Mouse (Mus musculus) G1E-ER4 (cell line): ENCODE results near the gene Tmem147. TPM values are rescaled to one million over a fixed set of nuclear protein-coding genes. Genes with fewer than 3 reads are reported as not detected.

Experiments used
- GATA1 ChIP-seq: IDR thresholded peaks from one replicate; pipeline ENCODE4 v1.8.0; 2012; ENCODE audit warnings: low read length, inconsistent platforms
- polyA plus RNA-seq: library from polyadenylated mRNA; stranded (reverse); fragments of >175 nt; gene quantifications from 2 replicates; pipeline ENCODE4 v1.2.3, GENCODE M21; 2012

Tmem147 gene
- polyA plus RNA-seq, 1 experiment = 197 TPM

GRCm38 (mm10) chr7:30681897-30682296, 47.4 kb downstream of the Tmem147 start:
- TF ChIP-seq GATA1 = no peak

- no peak for TF ChIP-seq GATA1
These were observed 50.9 kb downstream of the Tmem147 start for GRCm38 (mm10) chr7:30678263-30678975.

Other genes starting within 250 kb of the Tmem147 start
- gene Prodh2, start 235.9 kb downstream of the Tmem147 start, polyA plus RNA-seq = not detected in 2 replicates
- gene Arhgap33, start 194.5 kb downstream of the Tmem147 start, polyA plus RNA-seq = 70.2 and 78.5 TPM in 2 replicates
- 17.1 and 19.6 TPM in 2 replicates for gene Hspb6, start 177.4 kb downstream of the Tmem147 start, polyA plus RNA-seq
- gene Proser3, start 177.2 kb downstream of the Tmem147 start, polyA plus RNA-seq = 32.5 and 41.8 TPM in 2 replicates
- gene Lin37, start 169.7 kb downstream of the Tmem147 start, polyA plus RNA-seq = 145 and 158 TPM in 2 replicates
- gene U2af1l4, start 166.2 kb downstream of the Tmem147 start, polyA plus RNA-seq = 85.2 and 111 TPM in 2 replicates
- gene Gm49396, start 166.2 kb downstream of the Tmem147 start, polyA plus RNA-seq = 2.4 and 5.3 TPM in 2 replicates
- 49.9 and 57.2 TPM in 2 replicates for gene Psenen, start 165.9 kb downstream of the Tmem147 start, polyA plus RNA-seq
- gene Igflr1, start 164.1 kb downstream of the Tmem147 start, polyA plus RNA-seq = 3.7 and 8.3 TPM in 2 replicates
- 137 and 147 TPM in 2 replicates for gene Kmt2b, start 140.8 kb downstream of the Tmem147 start, polyA plus RNA-seq
- 0.31 and 0.49 TPM in 2 replicates for gene Zbtb32, start 130.6 kb downstream of the Tmem147 start, polyA plus RNA-seq
- gene Upk1a, start 116.7 kb downstream of the Tmem147 start, polyA plus RNA-seq = 1.4 and 2.7 TPM in 2 replicates
- gene Cox6b1, start 103.4 kb downstream of the Tmem147 start, polyA plus RNA-seq = 98.1 and 264 TPM in 2 replicates
- gene Etv2, start 93.7 kb downstream of the Tmem147 start, polyA plus RNA-seq = not detected in 2 replicates
- gene Rbm42, start 79.2 kb downstream of the Tmem147 start, polyA plus RNA-seq = 415 and 519 TPM in 2 replicates
- gene Haus5, start 64.5 kb downstream of the Tmem147 start, polyA plus RNA-seq = 38.7 and 69.6 TPM in 2 replicates
- not detected in 2 replicates for gene Pmis2, start 57.9 kb downstream of the Tmem147 start, polyA plus RNA-seq
- gene 2200002J24Rik, start 30.6 kb downstream of the Tmem147 start, polyA plus RNA-seq = not detected in 2 replicates
- gene Atp4a, start 17.3 kb downstream of the Tmem147 start, polyA plus RNA-seq = not detected in 2 replicates
- gene Gapdhs, start 14.1 kb upstream of the Tmem147 start, polyA plus RNA-seq = not detected in 2 replicates
- gene Sbsn, start 21.9 kb upstream of the Tmem147 start, polyA plus RNA-seq = 5.3 and 6.4 TPM in 2 replicates
- 0.17 TPM in 1 of 2 replicates, not detected in the other for gene Dmkn, start 34.2 kb upstream of the Tmem147 start, polyA plus RNA-seq
- gene Krtdap, start 58.4 kb upstream of the Tmem147 start, polyA plus RNA-seq = not detected in 2 replicates
- gene Ffar2, start 94.2 kb upstream of the Tmem147 start, polyA plus RNA-seq = not detected in 2 replicates
- not detected in 2 replicates for gene Ffar3, start 126.6 kb upstream of the Tmem147 start, polyA plus RNA-seq
- not detected in 2 replicates for gene Ffar1, start 132.0 kb upstream of the Tmem147 start, polyA plus RNA-seq
- not detected in 2 replicates for gene Cd22, start 150.8 kb upstream of the Tmem147 start, polyA plus RNA-seq
- gene Mag, start 185.3 kb upstream of the Tmem147 start, polyA plus RNA-seq = not detected in 2 replicates
- gene Hamp2, start 195.1 kb upstream of the Tmem147 start, polyA plus RNA-seq = not detected in 2 replicates
- not detected in 2 replicates for gene Hamp, start 214.5 kb upstream of the Tmem147 start, polyA plus RNA-seq
- gene Usf2, start 227.3 kb upstream of the Tmem147 start, polyA plus RNA-seq = 162 and 181 TPM in 2 replicates
- gene Lsr, start 243.9 kb upstream of the Tmem147 start, polyA plus RNA-seq = not detected in 2 replicates
- not detected in 2 replicates for gene Fam187b, start 244.2 kb upstream of the Tmem147 start, polyA plus RNA-seq